Mouse (Mus musculus) heart, embryonic 10.5 days (tissue): ENCODE data around the gene Nrxn1. TPM values are rescaled to one million over a fixed set of nuclear protein-coding genes. Genes with fewer than 3 reads are reported as not detected.

Experiments
- DNase-seq: peaks from one replicate; pipeline ENCODE4 v3.0.0-alpha.2; 2017; ENCODE audit warnings: low spot score
- H3K27ac ChIP-seq: fragments of 300-500 bp; sonication (generic); 2 replicates; pipeline ENCODE4 v1.5.1; 2016; ENCODE audit warnings: mild to moderate bottlenecking
- H3K27me3 ChIP-seq: fragments of 300-500 bp; sonication (generic); 2 replicates; pipeline ENCODE4 v1.6.1; 2016; ENCODE audit warnings: mild to moderate bottlenecking; ENCODE audit not compliant: poor library complexity, insufficient read depth, severe bottlenecking
- H3K36me3 ChIP-seq: fragments of 300-500 bp; sonication (generic); 2 replicates; pipeline ENCODE4 v1.6.1; 2016; ENCODE audit warnings: mild to moderate bottlenecking, moderate library complexity
- H3K4me1 ChIP-seq: fragments of 300-500 bp; sonication (generic); 2 replicates; pipeline ENCODE4 v1.6.1; 2016; ENCODE audit warnings: mild to moderate bottlenecking
- H3K4me3 ChIP-seq: fragments of 300-500 bp; sonication (generic); 2 replicates; pipeline ENCODE4 v1.5.1; 2016; ENCODE audit warnings: mild to moderate bottlenecking, moderate library complexity
- H3K9me3 ChIP-seq: fragments of 300-500 bp; sonication (generic); 2 replicates; pipeline ENCODE4 v1.6.1; 2016; ENCODE audit warnings: mild to moderate bottlenecking, moderate library complexity
- WGBS: fragments of 180-500 bp; shearing (Covaris S2); methylation state at CpG from one replicate; pipeline ENCODE4 v1.1.7; 2016; 5-methylcytosine and 5-hydroxymethylcytosine counted together
- polyA plus RNA-seq: library from polyadenylated mRNA; unstranded; fragments of >200 nt; fragmentation: Nextera tagmentation; extraction: Ambion mirVana; gene quantifications from 2 replicates; pipeline ENCODE4 v1.2.1, GENCODE M21; 2016

Gene Nrxn1
- polyA plus RNA-seq, 1 experiment from 2014 or later = 2.2 TPM

GRCm38 (mm10) chr17:90141602-90142001, 951.3 kb downstream of the Nrxn1 start:
- no peaks in the 10 kb centered on the region for H3K9me3 ChIP-seq
- DNase-seq = no peak
- no peak overlapping the region for H3K27ac ChIP-seq
- no peak overlapping the region for H3K4me3 ChIP-seq
- H3K4me1 ChIP-seq = no peaks in the 10 kb centered on the region
- 47% methylated on average over 4 of the region's 4 CpGs for WGBS
- H3K27me3 ChIP-seq = no peaks in the 10 kb centered on the region
- no peaks in the 10 kb centered on the region for H3K36me3 ChIP-seq

DNA sequence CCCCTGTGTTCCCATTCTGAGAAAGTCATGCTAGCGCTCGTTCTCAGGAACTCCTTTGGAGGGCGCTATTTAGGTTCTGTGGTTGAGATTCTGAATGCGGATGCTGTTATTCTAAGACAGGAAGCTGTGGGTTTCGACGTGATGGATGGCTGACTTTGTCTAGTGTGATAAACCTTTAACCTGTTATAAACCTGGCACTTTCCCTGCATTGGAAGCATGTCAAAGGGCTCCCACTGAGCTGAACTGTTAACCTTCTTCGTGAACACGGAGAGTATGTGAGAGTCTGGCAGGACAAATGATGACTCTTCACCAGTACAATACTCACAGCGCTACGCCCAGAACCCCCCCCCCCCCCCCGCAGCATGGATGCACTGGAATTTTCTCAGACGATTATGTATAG, 962.0 kb downstream of the Nrxn1 start:
- no peaks in the 10 kb centered on the region for H3K9me3 ChIP-seq
- H3K36me3 ChIP-seq = no peaks in the 10 kb centered on the region
- no peaks in the 10 kb centered on the region for H3K27me3 ChIP-seq
- DNase-seq = no peak
- no peak overlapping the region for H3K27ac ChIP-seq
- H3K4me1 ChIP-seq = no peaks in the 10 kb centered on the region
- 77% methylated on average over 12 of the region's 12 CpGs for WGBS
- no peak overlapping the region for H3K4me3 ChIP-seq

DNA sequence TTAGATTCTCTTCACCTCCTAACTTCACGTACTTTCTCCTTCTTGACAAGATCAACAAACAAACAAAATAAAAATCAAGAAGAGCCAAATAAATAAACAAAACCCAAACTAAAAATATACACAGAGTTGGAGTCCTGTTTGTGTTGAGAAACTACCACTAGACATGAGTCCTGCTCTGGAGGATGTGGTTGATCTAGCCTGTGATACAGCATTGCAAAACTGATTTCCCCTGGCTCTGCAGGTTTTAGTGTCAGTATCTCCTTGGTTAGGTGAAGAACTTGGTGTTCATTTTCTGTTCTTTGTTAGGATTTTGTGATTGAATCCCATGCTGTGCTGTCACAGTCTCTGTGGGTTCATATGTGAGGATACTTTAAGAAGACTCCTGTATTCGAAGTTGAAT, 963.7 kb downstream of the Nrxn1 start:
- 75% methylated on average over 2 of the region's 2 CpGs for WGBS
- no peaks in the 10 kb centered on the region for H3K36me3 ChIP-seq
- no peak for DNase-seq
- no peak overlapping the region for H3K27ac ChIP-seq
- H3K4me1 ChIP-seq = no peaks in the 10 kb centered on the region
- no peak overlapping the region for H3K4me3 ChIP-seq
- no peaks in the 10 kb centered on the region for H3K9me3 ChIP-seq
- H3K27me3 ChIP-seq = no peaks in the 10 kb centered on the region

- no peaks in the 10 kb centered on the region for H3K36me3 ChIP-seq
- no peak for DNase-seq
- H3K9me3 ChIP-seq = no peaks in the 10 kb centered on the region
- H3K4me3 ChIP-seq = no peak overlapping the region
- H3K27ac ChIP-seq = no peak overlapping the region
- no peaks in the 10 kb centered on the region for H3K27me3 ChIP-seq
- 80% methylated on average over 1 of the region's 1 CpGs for WGBS
- H3K4me1 ChIP-seq = no peaks in the 10 kb centered on the region
Observed at GRCm38 (mm10) chr17:90127561-90127960, 965.3 kb downstream of the Nrxn1 start.

GRCm38 (mm10) chr17:90122796-90123481, 969.9 kb downstream of the Nrxn1 start:
- H3K36me3 ChIP-seq = no peaks in the 10 kb centered on the region
- H3K27ac ChIP-seq = no peak overlapping the region
- H3K4me3 ChIP-seq = no peak overlapping the region
- H3K9me3 ChIP-seq = no peaks in the 10 kb centered on the region
- 76% methylated on average over 5 of the region's 5 CpGs for WGBS
- H3K4me1 ChIP-seq = no peaks in the 10 kb centered on the region
- DNase-seq = no peak
- no peaks in the 10 kb centered on the region for H3K27me3 ChIP-seq

GRCm38 (mm10) chr17:90116241-90116640, 976.6 kb downstream of the Nrxn1 start:
- WGBS = 82% methylated on average over 2 of the region's 2 CpGs
- no peaks in the 10 kb centered on the region for H3K36me3 ChIP-seq
- H3K27me3 ChIP-seq = no peaks in the 10 kb centered on the region
- H3K27ac ChIP-seq = no peak overlapping the region
- no peak overlapping the region for H3K4me3 ChIP-seq
- H3K4me1 ChIP-seq = no peaks in the 10 kb centered on the region
- no peaks in the 10 kb centered on the region for H3K9me3 ChIP-seq
- no peak for DNase-seq

DNA sequence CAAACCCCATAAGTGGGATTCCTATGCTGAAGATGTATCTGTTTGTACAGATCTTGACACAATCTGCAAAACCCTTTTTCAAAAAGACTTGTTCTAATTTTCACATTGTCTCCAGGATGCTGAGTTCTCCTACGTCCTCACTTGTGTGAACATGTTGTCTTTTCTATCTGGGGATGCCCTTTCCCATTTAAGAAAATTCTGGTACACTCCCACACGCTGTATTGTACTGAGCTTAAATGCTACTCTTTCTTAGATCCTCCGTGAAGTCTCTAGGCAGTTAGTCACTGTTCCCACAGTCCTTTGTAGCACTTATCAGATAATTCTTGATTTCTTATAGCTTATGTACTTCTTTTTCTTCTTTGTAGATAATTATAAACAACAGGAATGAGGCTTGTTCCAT, 997.9 kb downstream of the Nrxn1 start:
- no peaks in the 10 kb centered on the region for H3K36me3 ChIP-seq
- no peak for DNase-seq
- no peaks in the 10 kb centered on the region for H3K27me3 ChIP-seq
- H3K4me3 ChIP-seq = no peak overlapping the region
- 73% methylated on average over 3 of the region's 3 CpGs for WGBS
- no peaks in the 10 kb centered on the region for H3K9me3 ChIP-seq
- H3K4me1 ChIP-seq = no peaks in the 10 kb centered on the region
- no peak overlapping the region for H3K27ac ChIP-seq

GRCm38 (mm10) chr17:90088314-90088650, 1004.6 kb downstream of the Nrxn1 start:
- Histone ChIP-seq H3K27me3 (no peaks in the 10 kb centered on the region), H3K4me1 (no peaks in the 10 kb centered on the region), H3K4me3 (peak overlapping the region; percentile 58), H3K36me3 (no peaks in the 10 kb centered on the region), H3K9me3 (no peaks in the 10 kb centered on the region), H3K27ac (peak overlapping the region; percentile 70; the same call in 1 of the 2 replicates)
- 3% methylated on average over 12 of the region's 12 CpGs for WGBS
- DNase-seq = peak; percentile 81

GRCm38 (mm10) chr17:90087616-90088313, 1005.1 kb downstream of the Nrxn1 start:
- no peaks in the 10 kb centered on the region for H3K36me3 ChIP-seq
- DNase-seq = no peak
- H3K27ac ChIP-seq = peak overlapping the region; percentile 70; the same call in 1 of the 2 replicates
- H3K27me3 ChIP-seq = no peaks in the 10 kb centered on the region
- WGBS = 68% methylated on average over 11 of the region's 11 CpGs
- no peaks in the 10 kb centered on the region for H3K4me1 ChIP-seq
- peak overlapping the region; percentile 58 for H3K4me3 ChIP-seq
- H3K9me3 ChIP-seq = no peaks in the 10 kb centered on the region

GRCm38 (mm10) chr17:90086826-90087225, 1006.0 kb downstream of the Nrxn1 start:
- WGBS = 36% methylated on average over 1 of the region's 1 CpGs
- no peaks in the 10 kb centered on the region for H3K9me3 ChIP-seq
- DNase-seq = no peak

GRCm38 (mm10) chr17:90079003-90079402, 1013.9 kb downstream of the Nrxn1 start:
- no peak for DNase-seq
- Histone ChIP-seq H3K36me3 (no peaks in the 10 kb centered on the region), H3K9me3 (no peaks in the 10 kb centered on the region), H3K27me3 (no peaks in the 10 kb centered on the region), H3K27ac (no peak overlapping the region), H3K4me1 (no peaks in the 10 kb centered on the region), H3K4me3 (no peak overlapping the region)
- 74% methylated on average over 6 of the region's 6 CpGs for WGBS

More at GRCm38 (mm10) chr17:90086826-90087225, 1006.0 kb downstream of the Nrxn1 start:
- Histone ChIP-seq H3K36me3 (no peaks in the 10 kb centered on the region), H3K4me1 (no peaks in the 10 kb centered on the region), H3K27me3 (no peaks in the 10 kb centered on the region), H3K27ac (no peak overlapping the region), H3K4me3 (no peak overlapping the region)

DNA sequence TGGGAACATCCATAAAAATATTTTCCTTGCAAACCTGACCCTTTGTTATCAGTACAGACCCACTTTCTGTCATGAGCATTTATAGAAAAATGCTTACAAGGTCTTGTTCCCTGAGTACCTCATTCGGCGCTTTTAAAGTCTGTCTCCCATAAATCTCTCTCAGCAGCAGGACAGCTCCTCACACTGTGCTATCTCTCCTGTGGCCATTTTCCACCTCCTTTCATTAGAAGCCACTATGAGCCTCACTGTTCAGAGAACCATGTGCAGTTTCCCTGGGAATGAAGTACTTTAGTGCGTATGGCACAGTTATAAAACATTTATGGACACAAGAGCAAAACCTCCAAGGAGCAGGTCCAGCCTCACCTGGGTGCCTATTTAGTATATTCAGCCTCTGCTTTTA, 1014.4 kb downstream of the Nrxn1 start:
- 64% methylated on average over 3 of the region's 3 CpGs for whole genome bisulfite sequencing
- H3K27me3 ChIP-seq = no peaks in the 10 kb centered on the region
- no peaks in the 10 kb centered on the region for H3K36me3 ChIP-seq
- no peak for DNase-seq
- no peak overlapping the region for H3K4me3 ChIP-seq
- no peaks in the 10 kb centered on the region for H3K4me1 ChIP-seq
- no peak overlapping the region for H3K27ac ChIP-seq
- no peaks in the 10 kb centered on the region for H3K9me3 ChIP-seq

DNA sequence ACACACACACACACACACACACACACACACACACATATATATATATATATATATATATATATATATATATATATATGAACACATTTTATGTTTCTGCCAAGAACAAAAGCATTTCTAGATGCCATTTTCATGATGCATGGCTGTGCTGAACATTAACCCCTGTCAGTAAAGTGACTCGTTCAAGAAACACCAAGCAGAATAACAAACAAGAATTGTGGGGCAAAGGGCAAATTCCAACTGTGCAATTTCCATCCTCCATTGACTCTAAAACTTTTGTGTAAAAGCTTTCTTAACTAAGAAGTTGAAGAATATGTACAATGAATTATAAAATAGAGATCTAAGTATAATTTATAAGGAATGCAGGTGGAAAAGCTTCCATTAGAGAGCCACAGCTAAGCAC, 1030.0 kb downstream of the Nrxn1 start:
- no peaks in the 10 kb centered on the region for H3K4me1 ChIP-seq
- 63% methylated on average over 1 of the region's 1 CpGs for WGBS
- no peaks in the 10 kb centered on the region for H3K27me3 ChIP-seq
- H3K36me3 ChIP-seq = no peaks in the 10 kb centered on the region
- DNase-seq = no peak
- H3K9me3 ChIP-seq = no peaks in the 10 kb centered on the region
- no peak overlapping the region for H3K27ac ChIP-seq
- no peak overlapping the region for H3K4me3 ChIP-seq
